In the genomic region with DNA sequence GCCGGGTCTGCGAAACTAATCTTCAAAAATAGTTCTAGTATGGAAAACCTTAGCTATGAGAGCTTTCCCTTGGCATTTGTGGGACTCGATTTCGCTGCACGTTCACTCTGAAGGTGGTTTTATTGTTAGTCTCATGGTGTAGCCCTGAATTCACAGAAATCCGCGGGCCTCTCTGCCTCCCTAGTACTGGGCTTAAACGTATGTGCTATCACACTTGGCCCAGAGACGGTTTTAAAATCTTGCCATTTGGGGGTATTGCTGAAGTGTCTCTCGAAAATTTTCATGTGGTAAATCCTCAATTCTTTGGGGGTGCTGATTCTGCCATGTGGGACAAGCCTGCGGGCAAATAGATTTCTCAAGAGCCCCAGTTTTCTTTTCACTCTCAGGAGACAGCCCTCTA, we compare ENCODE assay signal across 8 mouse cellular contexts. TPM values are rescaled to one million over a fixed set of nuclear protein-coding genes. Genes with fewer than 3 reads are reported as not detected.
DNase-seq lines count a peak whose midpoint lies in the region; ATAC-seq and TF ChIP-seq lines count a peak whose summit lies in the region.
"Had no signal": no experiment of that assay in that cellular context is flagged by ENCODE, and none has a peak within 500 bp of the region (broad histone marks: within the 10 kb centered on the region; RNA-seq: fewer than 3 reads in every experiment).

No protein-coding gene starts in this region.

- peak overlapping the region; percentile 70 for H3K4me2 ChIP-seq in hindbrain, embryonic 13.5 days
- H3K4me2 ChIP-seq in midbrain, embryonic 13.5 days (replicated peaks) = peak overlapping the region; percentile 72

- H3K27me3 ChIP-seq in liver, adult 2 months (ENCODE audit: control insufficient read depth, insufficient read depth, low read length) = no peaks in the 10 kb centered on the region
- H3K27me3 ChIP-seq in embryonic facial prominence, embryonic 10.5 days (replicated peaks; ENCODE audit: low read depth, poor library complexity, severe bottlenecking) = no peaks in the 10 kb centered on the region
- H3K27me3 ChIP-seq in hindbrain, embryonic 13.5 days = no peaks in the 10 kb centered on the region
- H3K27me3 ChIP-seq in midbrain, embryonic 13.5 days = no peaks in the 10 kb centered on the region

- WGBS in liver, adult 2 months = 2% methylated on average over 11 of the region's 11 CpGs
- 7% methylated on average over 11 of the region's 11 CpGs for WGBS in embryonic facial prominence, embryonic 10.5 days
- 8% methylated on average over 11 of the region's 11 CpGs for WGBS in hindbrain, embryonic 13.5 days
- 5% methylated on average over 11 of the region's 11 CpGs for WGBS in midbrain, embryonic 13.5 days

- ATAC-seq in hindbrain, embryonic 13.5 days (ENCODE audit: low FRiP score) = no peak; the same call in 1 of the 2 replicates
- no peak for ATAC-seq in midbrain, embryonic 13.5 days

- peak overlapping the region; percentile 41 for H3K27ac ChIP-seq in liver, adult 2 months (replicated peaks; ENCODE audit: insufficient read depth, low read depth, low read length)
- H3K27ac ChIP-seq in embryonic facial prominence, embryonic 10.5 days (replicated peaks) = peak overlapping the region; percentile 91
- H3K27ac ChIP-seq in hindbrain, embryonic 13.5 days = no peak overlapping the region
- no peak overlapping the region for H3K27ac ChIP-seq in midbrain, embryonic 13.5 days

- no peaks in the 10 kb centered on the region for H3K36me3 ChIP-seq in liver, adult 2 months (ENCODE audit: control insufficient read depth, insufficient read depth, low read length)
- no peaks in the 10 kb centered on the region for H3K36me3 ChIP-seq in embryonic facial prominence, embryonic 10.5 days (replicated peaks)
- no peaks in the 10 kb centered on the region for H3K36me3 ChIP-seq in hindbrain, embryonic 13.5 days
- H3K36me3 ChIP-seq in midbrain, embryonic 13.5 days = no peaks in the 10 kb centered on the region

- no peaks in the 10 kb centered on the region for H3K79me2 ChIP-seq in liver, adult 2 months (ENCODE audit: control insufficient read depth, insufficient read depth, low read length)

- DNase-seq in liver, adult 2 months (ENCODE audit: extremely low read depth, low read depth, low spot score) = no peak
- DNase-seq in liver = no peak
- no peak for DNase-seq in embryonic facial prominence, embryonic 10.5 days (ENCODE audit: low spot score)
- no peak for DNase-seq in gastrocnemius, postnatal 25 days
- no peak for DNase-seq in cerebellum, adult 18-20 months

- H3K9me3 ChIP-seq in embryonic facial prominence, embryonic 10.5 days = no peaks in the 10 kb centered on the region
- H3K9me3 ChIP-seq in hindbrain, embryonic 13.5 days = no peaks in the 10 kb centered on the region
- H3K9me3 ChIP-seq in midbrain, embryonic 13.5 days = no peaks in the 10 kb centered on the region

- TF ChIP-seq POLR2A in liver, adult 2 months (IDR thresholded peaks at IDR 0.05; ENCODE audit: extremely low read depth, insufficient read depth, low read length) = no peak

- H3K4me1 ChIP-seq in liver, adult 2 months (ENCODE audit: control insufficient read depth, insufficient read depth, low read length) = peaks cover 5% of the 10 kb centered on the region; the same call in 1 of the 2 replicates
- H3K4me1 ChIP-seq in embryonic facial prominence, embryonic 10.5 days = peaks cover 32% of the 10 kb centered on the region
- peaks cover 29% of the 10 kb centered on the region for H3K4me1 ChIP-seq in hindbrain, embryonic 13.5 days (replicated peaks)
- H3K4me1 ChIP-seq in midbrain, embryonic 13.5 days (replicated peaks) = peaks cover 29% of the 10 kb centered on the region

- peak overlapping the region; percentile 71 for H3K4me3 ChIP-seq in liver, adult 2 months (ENCODE audit: insufficient read depth, low read depth, low read length)
- H3K4me3 ChIP-seq in embryonic facial prominence, embryonic 10.5 days = peak overlapping the region; percentile 84
- peak overlapping the region; percentile 74 for H3K4me3 ChIP-seq in hindbrain, embryonic 13.5 days
- H3K4me3 ChIP-seq in midbrain, embryonic 13.5 days (replicated peaks) = peak overlapping the region; percentile 73

- peak overlapping the region; percentile 65 for H3K9ac ChIP-seq in liver, adult 2 months (ENCODE audit: low read depth, low read length)
- H3K9ac ChIP-seq in hindbrain, embryonic 13.5 days = peak overlapping the region; percentile 79
- peak overlapping the region; percentile 80 for H3K9ac ChIP-seq in midbrain, embryonic 13.5 days (replicated peaks)

- TF ChIP-seq CTCF in liver, adult 2 months (IDR thresholded peaks at IDR 0.05; ENCODE audit: low read depth, low read length) = no peak

RNA-seq across cellular contexts. Expression of a gene that starts 0.4 kb away (rescaled TPM):
- total RNA-seq in liver, adult 2 months (2014; rRNA removed) = 4.7 and 5.8 TPM in 2 replicates
- polyA plus RNA-seq in liver, adult 2 months (2012; rRNA removed) = 1.6 and 2.1 TPM in 2 replicates
- polyA plus RNA-seq in embryonic facial prominence, embryonic 10.5 days (2016; fragmentation: Nextera tagmentation; extraction: Ambion mirVana) = 42.0 and 42.9 TPM in 2 replicates
- 18.8 and 19.9 TPM in 2 replicates for polyA plus RNA-seq in hindbrain, embryonic 13.5 days (2015; fragmentation: Nextera tagmentation; extraction: Ambion mirVana)
- 20.4 and 21.7 TPM in 2 replicates for polyA plus RNA-seq in midbrain, embryonic 13.5 days (2015; fragmentation: Nextera tagmentation; extraction: Ambion mirVana)
- 10 to 100 TPM; 16.7 to 20.0 TPM for total RNA-seq in gastrocnemius, postnatal 25 days (2021)

RNA-seq across cellular contexts. Expression of a gene that starts 3.1 kb away (rescaled TPM):
- total RNA-seq in liver, adult 2 months (2014; rRNA removed) = 36.0 and 47.6 TPM in 2 replicates
- polyA plus RNA-seq in liver, adult 2 months (2012; rRNA removed) = 29.9 and 30.7 TPM in 2 replicates
- polyA plus RNA-seq in embryonic facial prominence, embryonic 10.5 days (2016; fragmentation: Nextera tagmentation; extraction: Ambion mirVana) = 20.7 and 22.2 TPM in 2 replicates
- polyA plus RNA-seq in hindbrain, embryonic 13.5 days (2015; fragmentation: Nextera tagmentation; extraction: Ambion mirVana) = 32.7 and 34.8 TPM in 2 replicates
- polyA plus RNA-seq in midbrain, embryonic 13.5 days (2015; fragmentation: Nextera tagmentation; extraction: Ambion mirVana) = 29.5 and 32.1 TPM in 2 replicates
- total RNA-seq in gastrocnemius, postnatal 25 days (2021) = 100 to 1,000 TPM; 104 to 110 TPM

RNA-seq across cellular contexts. Expression of a gene that starts 42.5 kb away (rescaled TPM):
- 0.18 and 0.47 TPM in 2 replicates for total RNA-seq in liver, adult 2 months (2014; rRNA removed)
- 0.06 TPM in 2 replicates for polyA plus RNA-seq in liver, adult 2 months (2012; rRNA removed)
- polyA plus RNA-seq in embryonic facial prominence, embryonic 10.5 days (2016; fragmentation: Nextera tagmentation; extraction: Ambion mirVana) = 107 and 118 TPM in 2 replicates
- polyA plus RNA-seq in hindbrain, embryonic 13.5 days (2015; fragmentation: Nextera tagmentation; extraction: Ambion mirVana) = 13.2 and 14.4 TPM in 2 replicates
- 24.4 and 26.4 TPM in 2 replicates for polyA plus RNA-seq in midbrain, embryonic 13.5 days (2015; fragmentation: Nextera tagmentation; extraction: Ambion mirVana)
- under 1 TPM; 0.49 to 0.62 TPM for total RNA-seq in gastrocnemius, postnatal 25 days (2021)

RNA-seq across cellular contexts. Expression of a gene that starts 49.5 kb away (rescaled TPM):
- not detected in 2 replicates for total RNA-seq in liver, adult 2 months (2014; rRNA removed)
- 0.04 TPM in 1 of 2 replicates, not detected in the other for polyA plus RNA-seq in liver, adult 2 months (2012; rRNA removed)
- 0.45 and 0.61 TPM in 2 replicates for polyA plus RNA-seq in embryonic facial prominence, embryonic 10.5 days (2016; fragmentation: Nextera tagmentation; extraction: Ambion mirVana)
- polyA plus RNA-seq in hindbrain, embryonic 13.5 days (2015; fragmentation: Nextera tagmentation; extraction: Ambion mirVana) = 0.21 TPM in 1 of 2 replicates, not detected in the other
- polyA plus RNA-seq in midbrain, embryonic 13.5 days (2015; fragmentation: Nextera tagmentation; extraction: Ambion mirVana) = 0.07 TPM in 1 of 2 replicates, not detected in the other
- total RNA-seq in gastrocnemius, postnatal 25 days (2021) = under 1 TPM in 1 of 2 experiments, not detected in 1; 0.27 TPM
- total RNA-seq: common myeloid progenitor, adult 5-6 weeks had no signal

RNA-seq across cellular contexts. Expression of a gene that starts 59.4 kb away (rescaled TPM):
- not detected in 2 replicates for total RNA-seq in liver, adult 2 months (2014; rRNA removed)
- polyA plus RNA-seq in liver, adult 2 months (2012; rRNA removed) = 0.06 and 0.17 TPM in 2 replicates
- 0.96 and 1.0 TPM in 2 replicates for polyA plus RNA-seq in embryonic facial prominence, embryonic 10.5 days (2016; fragmentation: Nextera tagmentation; extraction: Ambion mirVana)
- polyA plus RNA-seq in hindbrain, embryonic 13.5 days (2015; fragmentation: Nextera tagmentation; extraction: Ambion mirVana) = 0.60 and 0.69 TPM in 2 replicates
- 0.61 and 0.82 TPM in 2 replicates for polyA plus RNA-seq in midbrain, embryonic 13.5 days (2015; fragmentation: Nextera tagmentation; extraction: Ambion mirVana)
- total RNA-seq in gastrocnemius, postnatal 25 days (2021) = 1 to 10 TPM; 3.7 to 5.5 TPM
- total RNA-seq: common myeloid progenitor, adult 5-6 weeks had no signal

Comparison
In these comparisons a context has a peak if more than half of its experiments do, and no peak if none do; other contexts are left out.
1. H3K27ac ChIP-seq: peak in liver, adult 2 months (single experiment) and embryonic facial prominence, embryonic 10.5 days (single experiment); none in hindbrain, embryonic 13.5 days (single experiment) and midbrain, embryonic 13.5 days (single experiment).
2. RNA of a gene that starts 42.5 kb away (polyA plus RNA-seq): 107 to 118 TPM in embryonic facial prominence, embryonic 10.5 days, 24.4 to 26.4 TPM in midbrain, embryonic 13.5 days and 13.2 to 14.4 TPM in hindbrain, embryonic 13.5 days; 0.06 TPM in liver, adult 2 months; every median in the first group is over 10 times any median in the second.
3. Peak in every context shown above with its lines, with median percentiles within 50 percentile points of each other: H3K4me3 ChIP-seq and H3K9ac ChIP-seq.